Mouse (Mus musculus) left cerebral cortex, postnatal 10 days (tissue): ENCODE results near the gene Rasgrf2. TPM values are rescaled to one million over a fixed set of nuclear protein-coding genes. Genes with fewer than 3 reads are reported as not detected.

ENCODE experiments used
- DNase-seq, 2 experiments: peaks; one replicate each; pipeline ENCODE4 v3.0.0; 2021 to 2022; ENCODE audit warnings: low spot score in 2 of 2, mixed read lengths in 1 of 2; ENCODE audit errors: extremely low spot score in 1 of 2
- intact Hi-C: fragments of 180-260 bp; cut with DNase I; formaldehyde crosslinking; loops from one replicate; pipeline ENCODE4 v1.15.1; 2025
- total RNA-seq, 2 experiments: library from RNA; stranded (reverse); gene quantifications; 2 replicates each; pipeline ENCODE4 v1.2.3; 2021

Gene Rasgrf2
- total RNA-seq, 2 experiments from 2014 or later: 109 to 121 TPM

- intact Hi-C loops: no loop called here
- DNase-seq: no peak
Observed at GRCm38 (mm10) chr13:91854412-91854811, 277.0 kb downstream of the Rasgrf2 start.

Other genes starting within 250 kb of the Rasgrf2 start
- not detected for gene Gm20379, start 174.3 kb upstream of the Rasgrf2 start, total RNA-seq
- gene Dhfr, start 223.1 kb upstream of the Rasgrf2 start, total RNA-seq: 1 to 10 TPM; 1.2 to 1.5 TPM
- 10 to 100 TPM; 28.3 to 29.3 TPM for gene Msh3, start 223.3 kb upstream of the Rasgrf2 start, total RNA-seq